Mouse (Mus musculus): ENCODE data around the gene Klhl36. TPM values are rescaled to one million over a fixed set of nuclear protein-coding genes. Genes with fewer than 3 reads are reported as not detected.

Klhl36 gene
- polyA plus RNA-seq, 1 experiment from 2014 or later = 14.7 TPM

- no peak overlapping the region for H3K9ac ChIP-seq
- H3K4me1 ChIP-seq = peaks cover 63% of the 10 kb centered on the region
- peak overlapping the region; percentile 97 for H3K4me2 ChIP-seq
- 33% methylated on average over 2 of the region's 2 CpGs for WGBS
- no peak overlapping the region for H3K4me3 ChIP-seq
- peak overlapping the region; percentile 72 for H3K27ac ChIP-seq
- no peaks in the 10 kb centered on the region for H3K27me3 ChIP-seq
- H3K9me3 ChIP-seq = no peaks in the 10 kb centered on the region
- no peaks in the 10 kb centered on the region for H3K36me3 ChIP-seq
- ATAC-seq (ENCODE audit: borderline replicate concordance, extremely low read depth, low FRiP score, low TSS enrichment) = no peak
These were observed 52.1 kb downstream of the Klhl36 start for GRCm38 (mm10) chr8:119914161-119914560.

- H3K9me3 ChIP-seq = no peaks in the 10 kb centered on the region
- no peaks in the 10 kb centered on the region for H3K27me3 ChIP-seq
- no peaks in the 10 kb centered on the region for H3K36me3 ChIP-seq
- no peak overlapping the region for H3K27ac ChIP-seq
- no peak for ATAC-seq (ENCODE audit: borderline replicate concordance, extremely low read depth, low FRiP score, low TSS enrichment)
- H3K4me1 ChIP-seq = peaks cover 57% of the 10 kb centered on the region
- 74% methylated on average over 4 of the region's 4 CpGs for WGBS
- no peak overlapping the region for H3K9ac ChIP-seq
- H3K4me3 ChIP-seq = no peak overlapping the region
- H3K4me2 ChIP-seq = 0 out of 2 replicates have a peak overlapping the region, but pooled peaks have one; percentile 5
These were observed 53.2 kb downstream of the Klhl36 start for GRCm38 (mm10) chr8:119915298-119915697.

GRCm38 (mm10) chr8:119916237-119916892 is 54.3 kb downstream of the Klhl36 start:
- ATAC-seq (ENCODE audit: borderline replicate concordance, extremely low read depth, low FRiP score, low TSS enrichment) = no peak
- Histone ChIP-seq H3K27ac (no peak overlapping the region), H3K9ac (no peak overlapping the region), H3K36me3 (no peaks in the 10 kb centered on the region), H3K9me3 (no peaks in the 10 kb centered on the region), H3K4me1 (peaks cover 55% of the 10 kb centered on the region), H3K4me3 (no peak overlapping the region), H3K4me2 (no peak overlapping the region), H3K27me3 (no peaks in the 10 kb centered on the region)
- WGBS = 62% methylated on average over 16 of the region's 16 CpGs

GRCm38 (mm10) chr8:119917415-119917814 is 55.3 kb downstream of the Klhl36 start:
- H3K4me2 ChIP-seq = no peak overlapping the region
- H3K36me3 ChIP-seq = no peaks in the 10 kb centered on the region
- H3K27me3 ChIP-seq = no peaks in the 10 kb centered on the region
- H3K9ac ChIP-seq = no peak overlapping the region
- no peak overlapping the region for H3K27ac ChIP-seq
- peaks cover 51% of the 10 kb centered on the region for H3K4me1 ChIP-seq
- WGBS = 82% methylated on average over 3 of the region's 3 CpGs
- no peak overlapping the region for H3K4me3 ChIP-seq
- no peaks in the 10 kb centered on the region for H3K9me3 ChIP-seq
- ATAC-seq (ENCODE audit: borderline replicate concordance, extremely low read depth, low FRiP score, low TSS enrichment) = no peak

GRCm38 (mm10) chr8:119918155-119918567 is 56.1 kb downstream of the Klhl36 start:
- no peaks in the 10 kb centered on the region for H3K27me3 ChIP-seq
- no peak overlapping the region for H3K4me2 ChIP-seq
- no peaks in the 10 kb centered on the region for H3K36me3 ChIP-seq
- H3K27ac ChIP-seq = no peak overlapping the region
- no peaks in the 10 kb centered on the region for H3K9me3 ChIP-seq
- peaks cover 44% of the 10 kb centered on the region for H3K4me1 ChIP-seq
- H3K9ac ChIP-seq = no peak overlapping the region
- peak; percentile 80; the same call in 1 of the 2 replicates for ATAC-seq (ENCODE audit: borderline replicate concordance, extremely low read depth, low FRiP score, low TSS enrichment)
- WGBS = 43% methylated on average over 1 of the region's 1 CpGs
- H3K4me3 ChIP-seq = no peak overlapping the region

- Histone ChIP-seq H3K4me2 (no peak overlapping the region), H3K4me1 (peaks cover 14% of the 10 kb centered on the region; the same call in 1 of the 2 replicates), H3K4me3 (no peak overlapping the region), H3K9me3 (no peaks in the 10 kb centered on the region), H3K9ac (no peak overlapping the region), H3K27me3 (no peaks in the 10 kb centered on the region), H3K36me3 (0 out of 2 replicates have a peak, but pooled peaks cover 3% of the 10 kb centered on the region), H3K27ac (no peak overlapping the region)
- 84% methylated on average over 5 of the region's 5 CpGs for WGBS
- no peak for ATAC-seq (ENCODE audit: borderline replicate concordance, extremely low read depth, low FRiP score, low TSS enrichment)
These were observed 61.2 kb downstream of the Klhl36 start for GRCm38 (mm10) chr8:119923259-119923658.

- H3K9ac ChIP-seq = no peak overlapping the region
- H3K4me3 ChIP-seq = no peak overlapping the region
- no peak overlapping the region for H3K4me2 ChIP-seq
- H3K36me3 ChIP-seq = 0 out of 2 replicates have a peak, but pooled peaks cover 3% of the 10 kb centered on the region
- 82% methylated on average over 4 of the region's 4 CpGs for WGBS
- ATAC-seq (ENCODE audit: borderline replicate concordance, extremely low read depth, low FRiP score, low TSS enrichment) = no peak
- H3K27ac ChIP-seq = no peak overlapping the region
- H3K27me3 ChIP-seq = no peaks in the 10 kb centered on the region
- no peaks in the 10 kb centered on the region for H3K9me3 ChIP-seq
- peaks cover 14% of the 10 kb centered on the region; the same call in 1 of the 2 replicates for H3K4me1 ChIP-seq
These were observed 63.4 kb downstream of the Klhl36 start for GRCm38 (mm10) chr8:119925428-119925827.

GRCm38 (mm10) chr8:119926474-119926873 is 64.4 kb downstream of the Klhl36 start:
- no peak overlapping the region for H3K27ac ChIP-seq
- H3K36me3 ChIP-seq = 0 out of 2 replicates have a peak, but pooled peaks cover 3% of the 10 kb centered on the region
- no peaks in the 10 kb centered on the region for H3K27me3 ChIP-seq
- no peak overlapping the region for H3K4me3 ChIP-seq
- no peaks in the 10 kb centered on the region for H3K9me3 ChIP-seq
- 69% methylated on average over 2 of the region's 2 CpGs for WGBS
- no peak overlapping the region for H3K4me2 ChIP-seq
- H3K9ac ChIP-seq = no peak overlapping the region
- ATAC-seq (ENCODE audit: borderline replicate concordance, extremely low read depth, low FRiP score, low TSS enrichment) = 0 out of 2 replicates have a peak, but pooled peaks have one; percentile 29
- peaks cover 14% of the 10 kb centered on the region; the same call in 1 of the 2 replicates for H3K4me1 ChIP-seq

Other genes with a start within 250 kb of the Klhl36 start
- gene Adad2, start 249.5 kb upstream of the Klhl36 start, polyA plus RNA-seq (2015; fragmentation: Nextera tagmentation; extraction: Ambion mirVana) = 0.08 TPM in 1 of 2 replicates, not detected in the other
- 0.05 and 0.10 TPM in 2 replicates for gene Kcng4, start 226.6 kb upstream of the Klhl36 start, polyA plus RNA-seq (2015; fragmentation: Nextera tagmentation; extraction: Ambion mirVana)
- gene Wfdc1, start 195.9 kb upstream of the Klhl36 start, polyA plus RNA-seq (2015; fragmentation: Nextera tagmentation; extraction: Ambion mirVana) = 6.3 and 6.6 TPM in 2 replicates
- gene Atp2c2, start 162.3 kb upstream of the Klhl36 start, polyA plus RNA-seq (2015; fragmentation: Nextera tagmentation; extraction: Ambion mirVana) = 3.2 and 3.5 TPM in 2 replicates
- 12.3 and 14.8 TPM in 2 replicates for gene Tldc1, start 83.8 kb upstream of the Klhl36 start, polyA plus RNA-seq (2015; fragmentation: Nextera tagmentation; extraction: Ambion mirVana)
- gene Cotl1, start 21.7 kb upstream of the Klhl36 start, polyA plus RNA-seq (2015; fragmentation: Nextera tagmentation; extraction: Ambion mirVana) = 65.8 and 68.1 TPM in 2 replicates
- gene Usp10, start 48.1 kb downstream of the Klhl36 start, polyA plus RNA-seq (2015; fragmentation: Nextera tagmentation; extraction: Ambion mirVana) = 132 and 135 TPM in 2 replicates
- 5.5 TPM in 1 of 2 replicates, not detected in the other for gene Gm20388, start 48.6 kb downstream of the Klhl36 start, polyA plus RNA-seq (2015; fragmentation: Nextera tagmentation; extraction: Ambion mirVana)
- gene Crispld2, start 130.2 kb downstream of the Klhl36 start, polyA plus RNA-seq (2015; fragmentation: Nextera tagmentation; extraction: Ambion mirVana) = 9.2 and 10.0 TPM in 2 replicates
- 38.3 and 40.0 TPM in 2 replicates for gene Zdhhc7, start 239.2 kb downstream of the Klhl36 start, polyA plus RNA-seq (2015; fragmentation: Nextera tagmentation; extraction: Ambion mirVana)